Mouse (Mus musculus) lung, embryonic 15.5 days (tissue): Measurements from ENCODE around the gene Galnt10. TPM values are rescaled to one million over a fixed set of nuclear protein-coding genes. Genes with fewer than 3 reads are reported as not detected.

ENCODE experiments used
- ATAC-seq: fragments of 200-750 bp; cut with Nextera tagmentation; 2 replicates; pipeline ENCODE4 v1.8.0; 2017; ENCODE audit warnings: moderate number of reproducible peaks, borderline replicate concordance; ENCODE audit not compliant: low FRiP score, low TSS enrichment; ENCODE audit errors: extremely low read depth
- H3K27ac ChIP-seq: fragments of 300-500 bp; sonication (generic); 2 replicates; pipeline ENCODE4 v1.5.1; 2015; ENCODE audit warnings: moderate library complexity, mild to moderate bottlenecking, inconsistent platforms
- H3K27me3 ChIP-seq: fragments of 300-500 bp; sonication (generic); 2 replicates; pipeline ENCODE4 v1.6.1; 2015; ENCODE audit warnings: inconsistent platforms
- H3K36me3 ChIP-seq: fragments of 300-500 bp; sonication (generic); 2 replicates; pipeline ENCODE4 v1.6.1; 2015; ENCODE audit warnings: inconsistent platforms
- H3K4me1 ChIP-seq: fragments of 300-500 bp; sonication (generic); 2 replicates; pipeline ENCODE4 v1.6.1; 2015; ENCODE audit warnings: inconsistent platforms
- H3K4me2 ChIP-seq: fragments of 300-500 bp; sonication (generic); 2 replicates; pipeline ENCODE4 v1.6.1; 2015; ENCODE audit warnings: inconsistent platforms, mild to moderate bottlenecking, moderate library complexity
- H3K4me3 ChIP-seq: fragments of 300-500 bp; sonication (generic); 2 replicates; pipeline ENCODE4 v1.5.1; 2015; ENCODE audit warnings: mild to moderate bottlenecking, inconsistent platforms
- H3K9ac ChIP-seq: fragments of 300-500 bp; sonication (generic); 2 replicates; pipeline ENCODE4 v1.6.1; 2015; ENCODE audit warnings: inconsistent platforms
- H3K9me3 ChIP-seq: fragments of 300-500 bp; sonication (generic); 2 replicates; pipeline ENCODE4 v1.6.1; 2016; ENCODE audit warnings: inconsistent platforms
- WGBS: fragments of 180-500 bp; shearing (Covaris S2); methylation state at CpG from one replicate; pipeline ENCODE4 v1.1.7; 2015; 5-methylcytosine and 5-hydroxymethylcytosine counted together
- polyA plus RNA-seq: library from polyadenylated mRNA; unstranded; fragments of >200 nt; fragmentation: Nextera tagmentation; extraction: Ambion mirVana; gene quantifications from 2 replicates; pipeline ENCODE4 v1.2.1, GENCODE M21; 2015

Galnt10 gene
- polyA plus RNA-seq, 1 experiment from 2014 or later = 15.3 TPM

GRCm38 (mm10) chr11:57827915-57828545 is 182.8 kb downstream of the Galnt10 start:
- no peak for ATAC-seq
- Histone ChIP-seq H3K27ac (no peak overlapping the region), H3K27me3 (peaks cover 91% of the 10 kb centered on the region), H3K4me3 (peak overlapping the region; percentile 31), H3K9me3 (no peaks in the 10 kb centered on the region), H3K36me3 (no peaks in the 10 kb centered on the region), H3K4me1 (peaks cover 9% of the 10 kb centered on the region), H3K4me2 (peak overlapping the region; percentile 53), H3K9ac (no peak overlapping the region)
- WGBS = 2% methylated on average over 33 of the region's 33 CpGs

- Histone ChIP-seq H3K36me3 (no peaks in the 10 kb centered on the region), H3K4me3 (0 out of 2 replicates have a peak overlapping the region, but pooled peaks have one; percentile 0), H3K9ac (no peak overlapping the region), H3K27me3 (peaks cover 97% of the 10 kb centered on the region), H3K4me2 (no peak overlapping the region), H3K4me1 (peaks cover 15% of the 10 kb centered on the region), H3K9me3 (no peaks in the 10 kb centered on the region), H3K27ac (no peak overlapping the region)
- WGBS = 5% methylated on average over 53 of the region's 53 CpGs
- no peak for ATAC-seq
Measured at GRCm38 (mm10) chr11:57828955-57829870, 184.0 kb downstream of the Galnt10 start.

GRCm38 (mm10) chr11:57829871-57830775 is 184.9 kb downstream of the Galnt10 start:
- no peak overlapping the region for H3K9ac ChIP-seq
- H3K4me2 ChIP-seq = no peak overlapping the region
- peaks cover 99% of the 10 kb centered on the region for H3K27me3 ChIP-seq
- no peaks in the 10 kb centered on the region for H3K9me3 ChIP-seq
- 34% methylated on average over 17 of the region's 17 CpGs for WGBS
- ATAC-seq = no peak
- no peaks in the 10 kb centered on the region for H3K36me3 ChIP-seq
- peaks cover 15% of the 10 kb centered on the region for H3K4me1 ChIP-seq
- H3K27ac ChIP-seq = no peak overlapping the region
- no peak overlapping the region for H3K4me3 ChIP-seq

GRCm38 (mm10) chr11:57831281-57831781 is 186.1 kb downstream of the Galnt10 start:
- ATAC-seq = no peak
- Histone ChIP-seq H3K4me3 (no peak overlapping the region), H3K4me2 (no peak overlapping the region), H3K9ac (no peak overlapping the region), H3K9me3 (no peaks in the 10 kb centered on the region), H3K27ac (no peak overlapping the region), H3K36me3 (no peaks in the 10 kb centered on the region), H3K27me3 (peaks cover 99% of the 10 kb centered on the region), H3K4me1 (peaks cover 15% of the 10 kb centered on the region)
- WGBS = 6% methylated on average over 31 of the region's 31 CpGs

GRCm38 (mm10) chr11:57831861-57832260 is 186.6 kb downstream of the Galnt10 start:
- peaks cover 17% of the 10 kb centered on the region for H3K4me1 ChIP-seq
- H3K27ac ChIP-seq = no peak overlapping the region
- no peak for ATAC-seq

GRCm38 (mm10) chr11:57832552-57833201 is 187.4 kb downstream of the Galnt10 start, which contains the start of gene Hand1:
Gene Hand1, minus strand, starts transcription at chr11:57832818.
- Histone ChIP-seq H3K4me3 (no peak within 1 kb of the TSS), H3K27me3 (peaks cover 99% of the 10 kb centered on the region), H3K9me3 (no peaks in the 10 kb centered on the region), H3K27ac (no peak within 1 kb of the TSS), H3K4me1 (peaks cover 16% of the 10 kb centered on the region), H3K4me2 (no peak within 1 kb of the TSS), H3K36me3 (no peaks in the 10 kb centered on the region), H3K9ac (no peak within 1 kb of the TSS)
- no peak for ATAC-seq
- WGBS = 15% methylated on average over 23 of the region's 23 CpGs

More at GRCm38 (mm10) chr11:57831861-57832260, 186.6 kb downstream of the Galnt10 start:
- no peak overlapping the region for H3K4me3 ChIP-seq
- peaks cover 99% of the 10 kb centered on the region for H3K27me3 ChIP-seq
- no peak overlapping the region for H3K4me2 ChIP-seq
- H3K9me3 ChIP-seq = no peaks in the 10 kb centered on the region
- WGBS = 17% methylated on average over 16 of the region's 16 CpGs
- H3K9ac ChIP-seq = no peak overlapping the region
- H3K36me3 ChIP-seq = no peaks in the 10 kb centered on the region

- no peak for ATAC-seq
- Histone ChIP-seq H3K4me3 (no peak overlapping the region), H3K27ac (no peak overlapping the region), H3K4me2 (no peak overlapping the region), H3K4me1 (peaks cover 12% of the 10 kb centered on the region; the same call in 1 of the 2 replicates), H3K27me3 (peaks cover 100% of the 10 kb centered on the region), H3K9ac (no peak overlapping the region), H3K9me3 (no peaks in the 10 kb centered on the region), H3K36me3 (no peaks in the 10 kb centered on the region)
- 5% methylated on average over 30 of the region's 30 CpGs for WGBS
Measured at GRCm38 (mm10) chr11:57833296-57833977, 188.2 kb downstream of the Galnt10 start.

GRCm38 (mm10) chr11:57834031-57834430 is 188.8 kb downstream of the Galnt10 start:
- Histone ChIP-seq H3K36me3 (no peaks in the 10 kb centered on the region), H3K27ac (no peak overlapping the region), H3K27me3 (peaks cover 100% of the 10 kb centered on the region), H3K4me3 (no peak overlapping the region), H3K4me1 (peaks cover 12% of the 10 kb centered on the region; the same call in 1 of the 2 replicates), H3K9me3 (no peaks in the 10 kb centered on the region), H3K4me2 (no peak overlapping the region), H3K9ac (no peak overlapping the region)
- no peak for ATAC-seq
- 12% methylated on average over 6 of the region's 6 CpGs for WGBS

GRCm38 (mm10) chr11:57835331-57835730 is 190.1 kb downstream of the Galnt10 start:
- peaks cover 12% of the 10 kb centered on the region; the same call in 1 of the 2 replicates for H3K4me1 ChIP-seq
- WGBS = 14% methylated on average over 2 of the region's 2 CpGs
- ATAC-seq = no peak
- no peak overlapping the region for H3K4me3 ChIP-seq
- H3K36me3 ChIP-seq = no peaks in the 10 kb centered on the region
- H3K27me3 ChIP-seq = peaks cover 100% of the 10 kb centered on the region
- H3K27ac ChIP-seq = no peak overlapping the region
- no peak overlapping the region for H3K9ac ChIP-seq
- no peak overlapping the region for H3K4me2 ChIP-seq
- no peaks in the 10 kb centered on the region for H3K9me3 ChIP-seq

- Histone ChIP-seq H3K4me3 (no peak overlapping the region), H3K9ac (no peak overlapping the region), H3K27ac (no peak overlapping the region), H3K27me3 (peaks cover 100% of the 10 kb centered on the region), H3K9me3 (no peaks in the 10 kb centered on the region), H3K4me1 (peaks cover 12% of the 10 kb centered on the region; the same call in 1 of the 2 replicates), H3K36me3 (no peaks in the 10 kb centered on the region), H3K4me2 (no peak overlapping the region)
- 10% methylated on average over 3 of the region's 3 CpGs for WGBS
- no peak for ATAC-seq
Measured at GRCm38 (mm10) chr11:57835931-57836330, 190.7 kb downstream of the Galnt10 start.
